Mouse (Mus musculus) CD8-positive naive resting alpha-beta T cell, adult 57 days (primary cell): ENCODE measurements around the gene Atp12a. TPM values are rescaled to one million over a fixed set of nuclear protein-coding genes. Genes with fewer than 3 reads are reported as not detected.

Source experiments
- total RNA-seq: library from RNA; stranded (reverse); gene quantifications from one replicate; pipeline ENCODE4 v1.2.4, GENCODE M21; 2023

The Atp12a gene
- total RNA-seq, result not detected

DNA sequence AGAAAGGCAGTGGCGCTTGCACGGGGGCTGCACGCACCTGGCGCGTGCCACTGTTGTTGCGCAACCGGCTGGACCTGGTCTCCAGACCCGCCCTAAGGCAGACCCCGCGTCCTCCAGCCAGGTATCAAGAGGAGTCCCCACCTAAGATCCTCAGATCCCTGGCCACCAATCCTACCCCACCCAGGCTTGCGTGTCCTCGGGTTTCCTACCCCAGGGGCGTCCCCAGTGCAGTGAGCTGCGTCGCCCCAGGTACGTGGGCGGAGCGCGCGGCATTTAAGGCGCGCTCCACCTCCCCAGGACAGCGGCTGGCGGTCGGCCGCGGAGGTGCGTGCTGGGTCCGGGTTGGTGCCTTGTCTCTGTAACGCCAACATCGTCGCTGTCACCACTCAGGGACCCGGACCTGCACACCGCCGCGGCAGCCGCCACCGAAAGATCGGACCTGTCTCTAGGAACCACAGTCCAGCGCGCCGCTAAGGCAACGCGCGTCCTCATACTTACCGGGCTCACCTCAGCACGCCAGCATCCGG is at the start of gene Atp12a:
Gene Atp12a (plus strand): TSS at position 358 of the 527 bp plus-strand sequence.

DNA sequence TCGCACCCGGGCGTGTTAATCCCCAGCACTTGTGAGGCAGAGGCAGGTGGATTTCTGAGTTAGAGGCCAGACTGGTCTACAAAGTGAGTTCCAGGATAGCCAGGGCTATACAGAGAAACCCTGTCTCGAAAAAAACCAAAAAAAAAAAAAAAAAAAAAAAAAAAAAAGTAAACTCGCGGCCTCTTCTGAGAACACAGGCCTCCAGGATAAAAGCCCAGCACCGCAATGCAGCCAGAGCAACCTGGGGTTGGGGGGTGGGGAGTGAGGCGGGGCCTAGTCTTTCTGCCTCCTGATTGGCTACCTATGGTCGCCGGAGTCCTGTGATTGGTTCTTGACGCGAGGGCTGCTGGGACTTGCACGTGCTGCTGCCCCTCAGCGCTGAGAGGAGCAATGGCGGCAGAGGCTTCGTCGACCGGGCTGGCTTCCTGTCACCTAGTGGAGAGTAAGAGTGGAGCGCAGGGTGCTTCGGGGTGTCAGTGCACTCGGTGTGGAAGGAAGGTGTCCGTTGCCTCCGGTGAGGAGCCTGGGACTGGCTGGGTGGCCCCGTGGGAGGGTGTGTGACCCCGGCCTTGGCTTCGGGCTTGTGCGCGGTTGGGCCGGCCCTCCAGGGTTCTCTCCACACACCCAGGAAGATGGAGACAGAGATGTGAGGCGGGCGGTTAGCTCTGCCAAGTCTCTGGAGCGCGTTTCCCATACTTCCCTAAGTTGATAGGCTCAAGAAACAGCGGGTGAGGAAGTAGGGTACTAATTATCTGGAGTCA is 37.6 kb downstream of the Atp12a start, which contains the start of gene Rnf17:
Gene Rnf17 (plus strand): TSS at position 271 of the 761 bp plus-strand sequence.

Other genes with a start within 250 kb of the Atp12a start
- not detected for gene Gzme, start 244.4 kb upstream of the Atp12a start, total RNA-seq
- not detected for gene Gzmd, start 232.5 kb upstream of the Atp12a start, total RNA-seq
- gene Gzmg, start 205.5 kb upstream of the Atp12a start, total RNA-seq, result not detected
- not detected for gene Gzmn, start 190.5 kb upstream of the Atp12a start, total RNA-seq
- not detected for gene Gzmf, start 153.7 kb upstream of the Atp12a start, total RNA-seq
- 0.61 TPM for gene Gzmc, start 130.4 kb upstream of the Atp12a start, total RNA-seq
- gene Gzmb, start 102.8 kb upstream of the Atp12a start, total RNA-seq, result 2.5 TPM
- gene Rnf17, start 37.5 kb downstream of the Atp12a start, total RNA-seq, result not detected
- gene Cenpj, start 210.4 kb downstream of the Atp12a start, total RNA-seq, result 18.1 TPM
- 67.4 TPM for gene Parp4, start 210.6 kb downstream of the Atp12a start, total RNA-seq